Mouse (Mus musculus) CH12.LX (cell line): ENCODE measurements around the gene Creb3l2. TPM values are rescaled to one million over a fixed set of nuclear protein-coding genes. Genes with fewer than 3 reads are reported as not detected.

Experiments
- DNase-seq: peaks from one replicate; pipeline ENCODE4 v3.0.0-alpha.2; 2013; ENCODE audit errors: extremely low read depth
- H3K27ac ChIP-seq: 2 replicates; pipeline ENCODE4 v1.5.1; 2012; ENCODE audit warnings: low read depth, mild to moderate bottlenecking, control low read depth, moderate library complexity; ENCODE audit not compliant: insufficient read depth
- H3K27me3 ChIP-seq: replicated peaks from 2 replicates; pipeline ENCODE3; 2012; ENCODE audit warnings: inconsistent platforms
- H3K36me3 ChIP-seq, 2 experiments: replicated peaks in 1 of 2; 2 replicates each; pipeline versions ENCODE3 to v1.6.1; 2012; ENCODE audit warnings: inconsistent platforms in 1 of 2, low read length in 1 of 2, mild to moderate bottlenecking in 1 of 2, mixed read lengths in 1 of 2, moderate library complexity in 1 of 2; ENCODE audit not compliant: control insufficient read depth in 1 of 2, insufficient read depth in 1 of 2
- H3K4me1 ChIP-seq, 2 experiments: 2 replicates each; pipeline ENCODE4 v1.6.1; 2012; ENCODE audit warnings: inconsistent platforms in 1 of 2, moderate library complexity in 1 of 2; ENCODE audit not compliant: insufficient read depth in 2 of 2, control insufficient read depth in 1 of 2
- H3K4me2 ChIP-seq: 2 replicates; pipeline ENCODE4 v1.6.1; 2012; ENCODE audit warnings: low read depth, mild to moderate bottlenecking, control low read depth; ENCODE audit not compliant: poor library complexity, insufficient read depth, severe bottlenecking
- H3K4me3 ChIP-seq, 3 experiments: fragments of 150-350 bp in 1 of 3; sonication (generic) in 1 of 3; replicated peaks in 1 of 3; 2 replicates each; pipeline versions ENCODE3 to v1.5.1; 2011 to 2012; ENCODE audit warnings: low read depth in 2 of 3, low read length in 2 of 3, mild to moderate bottlenecking in 2 of 3, moderate library complexity in 2 of 3, control low read depth in 1 of 3, improper control_type of control experiment in 1 of 3, inconsistent platforms in 1 of 3, mixed read lengths in 1 of 3; ENCODE audit not compliant: poor library complexity in 1 of 3
- H3K79me2 ChIP-seq: replicated peaks from 2 replicates; pipeline ENCODE4 v1.6.1; 2012; ENCODE audit warnings: mild to moderate bottlenecking, moderate library complexity; ENCODE audit not compliant: control insufficient read depth, poor library complexity, insufficient read depth, severe bottlenecking; ENCODE audit errors: extremely low read depth
- H3K9ac ChIP-seq: 2 replicates; pipeline ENCODE4 v1.6.1; 2012; ENCODE audit warnings: low read depth, mild to moderate bottlenecking, control low read depth, moderate library complexity; ENCODE audit not compliant: insufficient read depth
- H3K9me3 ChIP-seq: replicated peaks from 2 replicates; pipeline ENCODE3; 2012; ENCODE audit warnings: low read length, inconsistent platforms, mixed read lengths
- BHLHE40 ChIP-seq: IDR thresholded peaks from 2 replicates; pipeline ENCODE4 v1.6.1; 2011; ENCODE audit warnings: mild to moderate bottlenecking, low read depth, low read length, improper control_type of control experiment
- CHD1 ChIP-seq: IDR thresholded peaks from 2 replicates; pipeline ENCODE4 v1.6.1; 2012; ENCODE audit warnings: low read depth, low read length, improper control_type of control experiment, inconsistent platforms
- CHD2 ChIP-seq: IDR thresholded peaks from 2 replicates; pipeline ENCODE4 v1.6.1; 2011; ENCODE audit warnings: low read length, improper control_type of control experiment
- CTCF ChIP-seq, 2 experiments: IDR thresholded peaks in 1 of 2; conservative IDR thresholded peaks in 1 of 2; 2 replicates each; pipeline ENCODE4 v1.5.1; 2011 to 2012; ENCODE audit warnings: low read depth in 2 of 2, low read length in 2 of 2, improper control_type of control experiment in 1 of 2, inconsistent platforms in 1 of 2, mild to moderate bottlenecking in 1 of 2, moderate library complexity in 1 of 2
- E2F4 ChIP-seq: IDR thresholded peaks from 2 replicates; pipeline ENCODE4 v1.6.1; 2011; ENCODE audit warnings: low read depth, low read length, improper control_type of control experiment; ENCODE audit not compliant: insufficient replicate concordance
- ELF1 ChIP-seq: IDR thresholded peaks from 2 replicates; pipeline ENCODE4 v1.6.1; 2014; ENCODE audit warnings: low read depth, mild to moderate bottlenecking, inconsistent platforms, low read length, improper control_type of control experiment
- EP300 ChIP-seq: IDR thresholded peaks from 2 replicates; pipeline ENCODE4 v1.6.1; 2011; ENCODE audit warnings: low read length, improper control_type of control experiment
- ETS1 ChIP-seq: conservative IDR thresholded peaks from 2 replicates; pipeline ENCODE4 v1.6.1; 2012; ENCODE audit warnings: low read depth, mild to moderate bottlenecking, inconsistent platforms, low read length, improper control_type of control experiment, moderate library complexity
- GABPA ChIP-seq: IDR thresholded peaks from 2 replicates; pipeline ENCODE4 v1.6.1; 2012; ENCODE audit warnings: low read depth, low read length, improper control_type of control experiment, inconsistent platforms; ENCODE audit not compliant: insufficient replicate concordance
- IRF4 ChIP-seq: IDR thresholded peaks from 2 replicates; pipeline ENCODE4 v1.6.1; 2014; ENCODE audit warnings: low read depth, mild to moderate bottlenecking, inconsistent platforms, low read length, improper control_type of control experiment
- JUND ChIP-seq: conservative IDR thresholded peaks from 2 replicates; pipeline ENCODE4 v1.6.1; 2011; ENCODE audit warnings: low read depth, low read length, improper control_type of control experiment
- KAT2A ChIP-seq: IDR thresholded peaks from 2 replicates; pipeline ENCODE4 v1.6.1; 2012; ENCODE audit warnings: low read length, improper control_type of control experiment, inconsistent platforms; ENCODE audit not compliant: insufficient replicate concordance
- MAFK ChIP-seq: IDR thresholded peaks from 2 replicates; pipeline ENCODE4 v1.6.1; 2011; ENCODE audit warnings: low read length, improper control_type of control experiment; ENCODE audit not compliant: insufficient replicate concordance
- MAX ChIP-seq: IDR thresholded peaks from 2 replicates; pipeline ENCODE4 v1.6.1; 2011; ENCODE audit warnings: low read length, improper control_type of control experiment
- MAZ ChIP-seq: IDR thresholded peaks from 2 replicates; pipeline ENCODE4 v1.6.1; 2012; ENCODE audit warnings: low read depth, mild to moderate bottlenecking, inconsistent platforms, low read length, improper control_type of control experiment, moderate library complexity
- MEF2A ChIP-seq: IDR thresholded peaks from 2 replicates; pipeline ENCODE4 v1.6.1; 2014; ENCODE audit warnings: low read depth, mild to moderate bottlenecking, inconsistent platforms, low read length, improper control_type of control experiment, borderline replicate concordance
- MYC ChIP-seq: IDR thresholded peaks from 2 replicates; pipeline ENCODE4 v1.6.1; 2011; ENCODE audit warnings: low read depth, mild to moderate bottlenecking, improper control_type of control experiment, low read length
- NRF1 ChIP-seq: IDR thresholded peaks from 2 replicates; pipeline ENCODE4 v1.6.1; 2014; ENCODE audit warnings: low read depth, mild to moderate bottlenecking, inconsistent platforms, low read length, improper control_type of control experiment, moderate library complexity
- PAX5 ChIP-seq: IDR thresholded peaks from 2 replicates; pipeline ENCODE4 v1.6.1; 2012; ENCODE audit warnings: low read length, inconsistent platforms, mixed read lengths
- POLR2A ChIP-seq: IDR thresholded peaks from 2 replicates; pipeline ENCODE4 v1.6.1; 2011; ENCODE audit warnings: low read depth, mild to moderate bottlenecking, improper control_type of control experiment, low read length
- RAD21 ChIP-seq: IDR thresholded peaks from 2 replicates; pipeline ENCODE4 v1.6.1; 2011; ENCODE audit warnings: low read depth, mild to moderate bottlenecking, low read length, improper control_type of control experiment, moderate library complexity
- RCOR1 ChIP-seq: conservative IDR thresholded peaks from 2 replicates; pipeline ENCODE4 v1.6.1; 2012; ENCODE audit warnings: low read depth, mild to moderate bottlenecking, inconsistent platforms, low read length, improper control_type of control experiment
- SMC3 ChIP-seq: IDR thresholded peaks from 2 replicates; pipeline ENCODE4 v1.6.1; 2011; ENCODE audit warnings: low read depth, low read length, improper control_type of control experiment
- TBP ChIP-seq: conservative IDR thresholded peaks from 2 replicates; pipeline ENCODE4 v1.6.1; 2011; ENCODE audit warnings: low read depth, low read length, improper control_type of control experiment
- UBTF ChIP-seq: IDR thresholded peaks from 2 replicates; pipeline ENCODE4 v1.6.1; 2012; ENCODE audit warnings: low read depth, mild to moderate bottlenecking, inconsistent platforms, low read length, improper control_type of control experiment, moderate library complexity
- ZC3H11A ChIP-seq: IDR thresholded peaks from 2 replicates; pipeline ENCODE4 v1.6.1; 2012; ENCODE audit warnings: low read depth, mild to moderate bottlenecking, inconsistent platforms, low read length, improper control_type of control experiment
- ZKSCAN1 ChIP-seq: IDR thresholded peaks from 2 replicates; pipeline ENCODE4 v1.6.1; 2012; ENCODE audit warnings: low read depth, inconsistent platforms, low read length, improper control_type of control experiment, borderline replicate concordance
- dilution Hi-C: fragments of 300-500 bp; cut with MboI; formaldehyde crosslinking; loops from 2 replicates; pipeline ENCODE4 v1.14.3; 2020; ENCODE audit warnings: low sequenced_read_pairs; ENCODE audit not compliant: extremely low pct_unique_long_range_greater_than_20kb, extremely low pct_ligation_motif_present
- in situ Hi-C: fragments of 300-500 bp; cut with MboI; formaldehyde crosslinking; loops from 3 replicates; pipeline ENCODE4 v1.14.3; 2019; ENCODE audit warnings: low sequenced_read_pairs, low pct_ligation_motif_present, low pct_unique_long_range_greater_than_20kb, mixed read lengths
- polyA plus RNA-seq: library from polyadenylated mRNA; unstranded; fragments of >175 nt; gene quantifications from 2 replicates; pipeline ENCODE4 v1.2.1, GENCODE M21; 2012; ENCODE audit warnings: low read depth; ENCODE audit not compliant: insufficient read length
- total RNA-seq, 2 experiments: library from RNA; depleted of rRNA; stranded (reverse); fragments of 300-350 nt in 1 of 2; fragments of >200 nt in 1 of 2; gene quantifications; 2 replicates each; pipeline ENCODE4 v1.2.3; 2012 to 2014

The Creb3l2 gene
- total and polyA plus RNA-seq, 3 experiments, result 1.5 to 8.5 (median 7.0) TPM

GRCm38 (mm10) chr6:37411696-37412095 lies 30.2 kb downstream of the Creb3l2 start:
- Histone ChIP-seq H3K9ac (peak overlapping the region; percentile 32; the same call in 1 of the 2 replicates), H3K27me3 (no peaks in the 10 kb centered on the region), H3K27ac (peak overlapping the region; percentile 20; the same call in 1 of the 2 replicates), H3K36me3 (peaks cover 0 to 19% of the 10 kb centered on the region in 2 experiments), H3K4me1 (peaks cover 21 to 57% of the 10 kb centered on the region in 2 experiments), H3K4me3 (no peak overlapping the region), H3K4me2 (0 out of 2 replicates have a peak overlapping the region, but pooled peaks have one; percentile 16), H3K9me3 (no peaks in the 10 kb centered on the region), H3K79me2 (peaks cover 25% of the 10 kb centered on the region)
- dilution Hi-C loops, result no loop called here
- in situ Hi-C loops, result no loop called here
- no peak for DNase-seq
- TF ChIP-seq CTCF (conservative IDR thresholded peaks at IDR 0.05 in 1 of 2, IDR thresholded peaks at IDR 0.05 in 1 of 2; ENCODE audit: low read depth in 2 of 2, low read length in 2 of 2), result no peak
- no peak for TF ChIP-seq CHD1
- TF ChIP-seq MEF2A, result no peak
- TF ChIP-seq MAFK, result no peak
- TF ChIP-seq ZC3H11A, result no peak
- TF ChIP-seq UBTF, result no peak
- no peak for TF ChIP-seq NRF1
- TF ChIP-seq KAT2A, result no peak
- TF ChIP-seq ETS1, result no peak
- no peak for TF ChIP-seq MAZ
- TF ChIP-seq EP300, result no peak
- TF ChIP-seq MYC, result peak; percentile 50; the same call in 1 of the 2 replicates
- TF ChIP-seq POLR2A, result no peak
- TF ChIP-seq BHLHE40, result peak; percentile 54
- TF ChIP-seq CHD2, result no peak
- no peak for TF ChIP-seq RCOR1
- TF ChIP-seq E2F4, result no peak
- no peak for TF ChIP-seq TBP
- no peak for TF ChIP-seq PAX5
- TF ChIP-seq MAX, result peak; percentile 28; the same call in 1 of the 2 replicates
- TF ChIP-seq ELF1, result no peak
- no peak for TF ChIP-seq GABPA
- TF ChIP-seq SMC3, result no peak
- no peak for TF ChIP-seq RAD21
- no peak for TF ChIP-seq ZKSCAN1
- no peak for TF ChIP-seq JUND
- TF ChIP-seq IRF4, result peak; percentile 35; the same call in 1 of the 2 replicates
